Mouse (Mus musculus) lung, postnatal 0 days (tissue): ENCODE data around the gene Bpnt1. TPM values are rescaled to one million over a fixed set of nuclear protein-coding genes. Genes with fewer than 3 reads are reported as not detected.

Experiments used
- ATAC-seq: fragments of 200-750 bp; cut with Nextera tagmentation; 2 replicates; pipeline ENCODE4 v1.8.0; 2017; ENCODE audit warnings: moderate library complexity
- DNase-seq: peaks from one replicate; pipeline ENCODE4 v3.0.0-alpha.2; 2016; ENCODE audit warnings: low spot score
- H3K27ac ChIP-seq: fragments of 300-500 bp; sonication (generic); 2 replicates; pipeline ENCODE4 v1.5.1; 2014; ENCODE audit warnings: antibody characterized with exemption, mild to moderate bottlenecking, low read length, mixed read lengths
- H3K27me3 ChIP-seq: fragments of 300-500 bp; sonication (generic); replicated peaks from 2 replicates; pipeline ENCODE4 v1.6.1; 2014; ENCODE audit warnings: low read length, mixed read lengths; ENCODE audit not compliant: insufficient read depth
- H3K36me3 ChIP-seq: fragments of 300-500 bp; sonication (generic); 2 replicates; pipeline ENCODE4 v1.6.1; 2014; ENCODE audit warnings: low read length, mixed read lengths; ENCODE audit not compliant: insufficient read depth
- H3K4me1 ChIP-seq: fragments of 300-500 bp; sonication (generic); 2 replicates; pipeline ENCODE4 v1.6.1; 2014; ENCODE audit warnings: antibody characterized with exemption, low read depth, low read length, mixed read lengths; ENCODE audit not compliant: insufficient read depth
- H3K4me2 ChIP-seq: fragments of 300-500 bp; sonication (generic); replicated peaks from 2 replicates; pipeline ENCODE4 v1.6.1; 2014; ENCODE audit warnings: low read depth, mild to moderate bottlenecking, low read length, moderate library complexity, mixed read lengths
- H3K4me3 ChIP-seq: fragments of 300-500 bp; sonication (generic); 2 replicates; pipeline ENCODE4 v1.5.1; 2014; ENCODE audit warnings: low read depth, low read length
- H3K9ac ChIP-seq: fragments of 300-500 bp; sonication (generic); replicated peaks from 2 replicates; pipeline ENCODE4 v1.6.1; 2014; ENCODE audit warnings: low read depth, mild to moderate bottlenecking
- H3K9me3 ChIP-seq: fragments of 300-500 bp; sonication (generic); 2 replicates; pipeline ENCODE4 v1.6.1; 2016; ENCODE audit warnings: low read length, mixed read lengths
- CTCF ChIP-seq: IDR thresholded peaks from 2 replicates; pipeline ENCODE4 v1.5.1; 2016; ENCODE audit warnings: antibody characterized with exemption, mild to moderate bottlenecking
- EP300 ChIP-seq: IDR thresholded peaks from 2 replicates; pipeline ENCODE4 v1.6.1; 2016; ENCODE audit warnings: antibody characterized with exemption, mild to moderate bottlenecking, control low read depth
- WGBS: fragments of 180-500 bp; shearing (Covaris S2); extraction: QIAGEN DNeasy Blood & Tissue Kit; methylation state at CpG from one replicate; pipeline ENCODE4 v1.1.7; 2014; 5-methylcytosine and 5-hydroxymethylcytosine counted together
- polyA plus RNA-seq: library from polyadenylated mRNA; unstranded; fragments of >200 nt; fragmentation: Nextera tagmentation; extraction: Ambion mirVana; gene quantifications from 2 replicates; pipeline ENCODE4 v1.2.1, GENCODE M21; 2015

Gene Bpnt1
- polyA plus RNA-seq, 1 experiment from 2014 or later = 30.5 TPM

DNA sequence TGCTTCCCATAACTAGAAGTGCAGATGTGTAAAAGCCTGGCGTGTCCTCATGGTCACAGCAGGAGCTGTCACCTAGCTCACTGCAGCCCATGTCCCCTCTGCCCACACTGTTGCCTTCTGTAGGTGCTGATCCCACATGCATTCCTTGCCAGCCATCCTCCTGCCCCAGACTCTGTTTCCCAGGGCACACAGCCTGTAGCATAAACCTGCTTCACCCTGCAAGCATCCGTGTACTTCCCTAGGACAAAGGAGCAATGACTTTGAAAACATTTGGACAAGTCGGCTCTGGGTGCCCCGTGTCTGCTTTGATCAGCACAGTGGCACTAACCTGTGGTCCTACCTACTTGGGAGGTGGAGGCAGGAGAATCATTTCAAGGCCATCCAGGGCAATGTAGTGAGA lies 18.7 kb downstream of the Bpnt1 start:
- DNase-seq (no peak), ATAC-seq (no peak)
- no peaks in the 10 kb centered on the region for H3K9me3 ChIP-seq
- H3K4me1 ChIP-seq = no peaks in the 10 kb centered on the region
- TF ChIP-seq EP300 (no peak), CTCF (no peak)
- 91% methylated on average over 4 of the region's 4 CpGs for WGBS
- H3K27me3 ChIP-seq = no peaks in the 10 kb centered on the region
- H3K36me3 ChIP-seq = peaks cover 14% of the 10 kb centered on the region
- H3K4me3 ChIP-seq = no peak overlapping the region
- no peak overlapping the region for H3K4me2 ChIP-seq
- no peak overlapping the region for H3K27ac ChIP-seq
- H3K9ac ChIP-seq = no peak overlapping the region

DNA sequence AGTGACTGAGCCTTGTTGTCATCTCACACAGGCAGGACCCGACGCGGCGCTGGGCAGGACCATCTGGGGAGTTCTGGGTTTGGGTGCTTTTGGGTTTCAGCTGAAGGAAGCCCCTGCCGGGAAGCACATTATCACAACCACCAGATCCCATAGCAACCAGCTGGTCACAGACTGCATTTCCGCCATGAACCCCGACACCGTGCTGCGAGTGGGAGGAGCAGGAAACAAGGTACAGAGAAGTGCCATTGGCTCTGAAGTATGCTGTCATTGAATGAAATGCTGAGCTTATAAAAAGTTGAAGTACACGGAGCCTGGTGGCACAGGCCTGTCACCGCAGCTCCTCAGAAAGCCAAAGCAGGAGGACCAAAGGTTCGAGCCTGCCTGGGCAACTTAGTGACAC lies 20.2 kb downstream of the Bpnt1 start:
- WGBS = 87% methylated on average over 12 of the region's 12 CpGs
- no peak for ATAC-seq

DNA sequence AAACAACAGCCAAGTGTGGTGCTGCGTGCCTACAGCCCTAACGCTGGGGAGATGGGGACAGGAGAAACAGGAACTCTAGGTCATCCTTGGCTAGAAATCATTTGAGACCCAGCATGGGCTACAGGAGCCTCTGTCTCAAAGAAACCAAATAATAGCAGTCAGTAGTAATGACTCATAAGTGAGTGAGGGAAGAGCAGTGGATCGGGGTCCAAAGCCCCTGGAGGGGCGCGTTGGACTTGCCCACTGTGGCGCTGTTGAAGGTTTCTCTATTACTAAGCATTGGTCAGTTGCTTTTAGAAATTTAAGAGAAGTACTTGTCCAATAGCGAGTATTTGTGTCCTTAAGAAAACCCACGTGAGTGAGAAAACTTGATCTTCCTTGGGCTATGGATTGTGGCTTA lies 21.4 kb downstream of the Bpnt1 start:
- no peak for ATAC-seq
- WGBS = 96% methylated on average over 8 of the region's 8 CpGs
- H3K4me3 ChIP-seq = no peak overlapping the region
- H3K27me3 ChIP-seq = no peaks in the 10 kb centered on the region
- peaks cover 15% of the 10 kb centered on the region for H3K36me3 ChIP-seq
- no peaks in the 10 kb centered on the region for H3K9me3 ChIP-seq
- H3K27ac ChIP-seq = no peak overlapping the region
- H3K4me2 ChIP-seq = no peak overlapping the region
- no peak overlapping the region for H3K9ac ChIP-seq
- TF ChIP-seq EP300 (no peak), CTCF (no peak)
- no peaks in the 10 kb centered on the region for H3K4me1 ChIP-seq
- no peak for DNase-seq

More for the DNA sequence above, 20.2 kb downstream of the Bpnt1 start:
- H3K27me3 ChIP-seq = no peaks in the 10 kb centered on the region
- H3K4me3 ChIP-seq = no peak overlapping the region
- TF ChIP-seq CTCF = no peak
- TF ChIP-seq EP300 = no peak
- no peak for DNase-seq
- no peak overlapping the region for H3K4me2 ChIP-seq
- peaks cover 15% of the 10 kb centered on the region for H3K36me3 ChIP-seq
- no peak overlapping the region for H3K9ac ChIP-seq
- H3K4me1 ChIP-seq = no peaks in the 10 kb centered on the region
- H3K9me3 ChIP-seq = no peaks in the 10 kb centered on the region
- no peak overlapping the region for H3K27ac ChIP-seq

DNA sequence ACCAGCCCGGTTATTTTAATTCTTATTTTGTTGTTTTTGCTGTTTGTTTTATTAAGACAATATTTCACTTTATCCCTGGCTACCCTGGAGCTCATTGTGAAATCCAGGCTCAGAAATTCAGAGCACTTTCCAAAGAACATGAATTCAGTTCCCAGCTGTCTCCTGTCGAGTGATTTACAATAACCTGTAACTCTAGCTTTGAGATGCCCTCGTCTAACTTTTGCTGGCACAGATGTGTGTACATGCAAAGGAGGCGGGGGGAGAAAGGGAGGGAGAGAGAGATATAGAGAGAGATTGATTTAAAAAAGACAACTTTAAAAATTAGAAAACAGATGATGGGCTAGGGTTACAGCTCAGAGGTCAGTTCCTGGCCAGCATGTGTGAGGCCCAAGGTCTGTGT lies 22.8 kb downstream of the Bpnt1 start:
- no peak for DNase-seq
- WGBS = 87% methylated on average over 4 of the region's 4 CpGs
- H3K4me1 ChIP-seq = no peaks in the 10 kb centered on the region
- TF ChIP-seq CTCF (no peak), EP300 (no peak)
- no peak overlapping the region for H3K9ac ChIP-seq
- ATAC-seq = no peak
- H3K36me3 ChIP-seq = peaks cover 15% of the 10 kb centered on the region
- H3K9me3 ChIP-seq = no peaks in the 10 kb centered on the region
- no peak overlapping the region for H3K4me2 ChIP-seq
- no peak overlapping the region for H3K4me3 ChIP-seq
- H3K27me3 ChIP-seq = no peaks in the 10 kb centered on the region
- H3K27ac ChIP-seq = no peak overlapping the region

DNA sequence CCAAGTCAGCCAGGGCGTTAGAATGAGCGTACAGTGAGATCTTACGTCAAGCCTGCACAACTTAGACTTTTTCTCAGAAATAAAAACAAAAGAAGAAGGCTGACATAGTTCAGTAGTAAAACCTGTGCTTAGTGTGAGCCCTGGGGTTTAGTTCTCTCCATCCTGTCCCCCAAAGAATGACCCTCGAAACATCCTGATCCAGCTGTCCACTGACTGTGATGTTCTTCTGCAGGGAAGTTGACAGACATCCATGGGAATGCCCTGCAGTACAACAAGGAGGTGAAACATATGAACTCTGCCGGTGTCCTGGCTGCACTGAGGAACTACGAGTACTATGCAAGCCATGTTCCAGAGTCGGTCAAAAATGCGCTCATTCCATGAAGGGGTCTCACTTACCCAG lies 24.3 kb downstream of the Bpnt1 start:
- no peak overlapping the region for H3K4me3 ChIP-seq
- H3K4me2 ChIP-seq = no peak overlapping the region
- ATAC-seq = no peak
- no peaks in the 10 kb centered on the region for H3K4me1 ChIP-seq
- H3K9ac ChIP-seq = no peak overlapping the region
- no peak overlapping the region for H3K27ac ChIP-seq
- H3K9me3 ChIP-seq = no peaks in the 10 kb centered on the region
- no peak for TF ChIP-seq CTCF
- no peak for TF ChIP-seq EP300
- no peaks in the 10 kb centered on the region for H3K27me3 ChIP-seq
- DNase-seq = no peak
- WGBS = 96% methylated on average over 8 of the region's 8 CpGs
- H3K36me3 ChIP-seq = peaks cover 11% of the 10 kb centered on the region; the same call in 1 of the 2 replicates

DNA sequence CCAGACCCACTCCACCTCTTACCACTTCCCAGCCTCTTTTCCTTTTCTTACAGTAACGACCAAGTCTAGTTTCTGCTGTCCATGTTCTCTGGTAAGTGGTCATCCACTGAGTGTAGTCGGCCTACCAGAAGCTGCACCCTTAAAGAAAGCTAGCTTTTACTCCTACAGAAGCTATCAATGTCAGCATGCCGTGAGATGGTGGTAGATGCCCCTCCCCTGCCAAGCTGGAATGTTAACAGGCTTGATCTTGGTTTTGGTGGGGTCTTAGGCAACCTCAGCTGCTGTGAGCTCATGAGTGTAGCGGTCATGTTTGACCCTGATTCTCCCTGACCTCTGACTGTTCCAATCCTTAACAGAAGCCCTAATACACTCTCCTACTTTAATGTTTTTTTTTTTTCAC lies 26.3 kb downstream of the Bpnt1 start:
- WGBS = 87% methylated on average over 4 of the region's 4 CpGs

More for the DNA sequence above, 26.3 kb downstream of the Bpnt1 start:
- Histone ChIP-seq H3K27me3 (no peaks in the 10 kb centered on the region), H3K36me3 (peaks cover 6% of the 10 kb centered on the region; the same call in 1 of the 2 replicates), H3K27ac (no peak overlapping the region), H3K9ac (no peak overlapping the region), H3K9me3 (no peaks in the 10 kb centered on the region), H3K4me3 (no peak overlapping the region), H3K4me2 (no peak overlapping the region), H3K4me1 (no peaks in the 10 kb centered on the region)
- TF ChIP-seq EP300 (no peak), CTCF (no peak)
- ATAC-seq (no peak), DNase-seq (no peak)
